Mouse (Mus musculus) adrenal gland, postnatal 25 days (tissue): ENCODE results near the gene Ost4. TPM values are rescaled to one million over a fixed set of nuclear protein-coding genes. Genes with fewer than 3 reads are reported as not detected.

Experiments used
- DNase-seq: peaks from one replicate; pipeline ENCODE4 v3.0.0; 2021; ENCODE audit warnings: mixed read lengths
- total RNA-seq: library from RNA; stranded (reverse); gene quantifications from 2 replicates; pipeline ENCODE4 v1.2.3, GENCODE M21; 2021

The Ost4 gene
- total RNA-seq, 1 experiment from 2014 or later, result 207 TPM

DNA sequence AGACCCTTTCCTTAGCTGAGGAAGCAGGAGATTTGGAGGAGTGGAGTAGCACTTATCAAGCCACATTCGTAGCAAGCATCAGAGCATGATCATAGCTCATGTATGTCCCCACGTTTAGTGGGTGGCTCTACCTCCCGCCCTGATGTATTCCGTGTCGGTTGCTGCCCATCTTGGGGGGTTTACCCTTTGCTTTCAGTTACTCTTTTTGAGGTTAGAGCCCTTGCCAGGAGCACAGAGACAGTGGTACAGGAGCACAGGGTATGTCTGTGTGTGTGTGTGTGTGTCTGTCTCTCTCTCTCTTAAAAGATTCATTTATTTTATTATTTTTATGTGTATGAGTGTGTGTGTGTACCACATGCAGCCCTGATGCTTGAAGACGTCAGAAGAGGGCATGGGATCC, 15.5 kb upstream of the Ost4 start:
- no peak for DNase-seq

DNA sequence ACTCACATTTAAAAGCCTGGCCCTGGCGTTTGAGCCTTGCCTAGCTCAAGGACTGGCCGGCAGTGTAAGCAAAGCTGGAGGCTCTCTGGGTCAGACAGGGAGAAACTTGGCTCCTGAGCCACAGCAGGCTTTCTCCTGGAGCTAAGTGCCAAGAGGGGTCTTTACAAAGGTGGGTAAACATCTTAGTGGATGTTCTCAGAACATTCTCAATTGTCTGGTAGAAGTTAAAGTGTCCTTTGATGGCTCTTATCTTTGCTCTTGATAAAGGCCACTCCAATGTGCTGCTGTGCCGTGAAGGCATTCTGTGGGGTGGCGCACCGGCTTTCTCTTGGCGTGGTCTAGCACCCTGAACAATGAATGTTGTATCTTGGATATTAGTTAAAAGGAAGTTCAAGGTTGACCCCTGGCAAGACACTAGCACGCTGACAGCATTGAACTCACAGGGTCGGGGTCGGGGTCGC, 15.0 kb upstream of the Ost4 start:
- no peak for DNase-seq

GRCm38 (mm10) chr5:30921256-30922033, 13.9 kb upstream of the Ost4 start, which contains the start of gene Khk:
Gene Khk, plus strand, starts transcription at chr5:30921431.
- peak; percentile 94 for DNase-seq

- DNase-seq, result no peak
Measured at GRCm38 (mm10) chr5:30920621-30921020, 13.0 kb upstream of the Ost4 start.

DNA sequence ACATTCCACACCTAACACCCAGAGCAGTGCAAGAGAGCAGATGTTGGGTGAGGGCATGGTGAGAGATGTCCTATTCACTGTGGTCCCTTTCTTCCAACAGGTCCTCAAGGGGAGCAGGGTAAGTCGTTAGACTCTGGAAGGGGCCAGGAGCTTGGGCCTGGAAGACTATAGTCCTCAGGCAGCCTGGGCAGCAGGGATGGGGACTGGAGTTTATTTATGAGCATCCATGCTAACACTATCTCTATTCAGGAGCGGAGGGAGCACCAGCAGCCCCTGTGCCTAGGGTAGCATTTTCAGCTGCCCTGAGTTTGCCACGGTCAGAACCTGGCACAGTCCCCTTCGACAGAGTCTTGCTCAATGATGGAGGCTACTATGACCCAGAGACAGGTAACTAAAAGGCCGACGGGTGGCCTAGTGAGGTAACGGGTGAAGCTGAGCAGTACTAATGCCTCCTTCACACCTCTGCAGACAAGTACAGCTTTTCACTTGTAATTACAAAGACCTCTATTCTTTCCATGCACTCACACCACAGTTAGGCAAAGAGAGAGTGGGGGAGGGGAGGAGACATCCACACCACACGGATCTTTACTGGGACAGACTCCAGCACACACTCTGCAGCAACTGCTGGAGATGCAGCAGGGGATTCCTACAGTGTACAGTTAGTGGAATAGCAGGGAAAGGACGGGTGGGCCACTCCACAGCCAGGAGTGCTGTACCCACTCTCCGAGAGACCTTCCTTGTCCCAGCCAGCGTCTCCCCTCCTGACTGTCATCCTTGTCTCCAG, 12.4 kb upstream of the Ost4 start:
- DNase-seq, result no peak

DNA sequence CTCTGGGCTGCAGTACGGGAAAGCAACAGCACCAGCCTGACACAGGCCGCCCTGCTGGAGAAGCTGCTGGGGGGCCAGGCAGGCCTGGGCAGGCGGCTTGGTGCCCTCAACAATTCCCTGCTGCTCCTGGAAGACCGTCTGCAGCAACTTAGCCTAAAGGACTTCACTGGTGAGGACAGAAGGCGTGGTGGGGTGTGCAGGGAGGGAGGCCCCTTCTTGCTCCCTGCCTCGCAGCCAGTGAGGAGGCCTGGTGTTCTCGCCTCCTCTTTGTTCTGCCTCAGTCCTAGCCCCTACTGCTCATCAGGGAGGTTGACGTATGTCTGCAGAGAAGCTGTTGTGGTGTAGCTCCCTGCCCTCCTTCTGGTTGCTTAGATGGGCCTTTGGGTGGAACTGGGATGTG, 11.1 kb upstream of the Ost4 start:
- no peak for DNase-seq

- DNase-seq, result no peak
Measured at GRCm38 (mm10) chr5:30917891-30918670, 10.5 kb upstream of the Ost4 start.

DNA sequence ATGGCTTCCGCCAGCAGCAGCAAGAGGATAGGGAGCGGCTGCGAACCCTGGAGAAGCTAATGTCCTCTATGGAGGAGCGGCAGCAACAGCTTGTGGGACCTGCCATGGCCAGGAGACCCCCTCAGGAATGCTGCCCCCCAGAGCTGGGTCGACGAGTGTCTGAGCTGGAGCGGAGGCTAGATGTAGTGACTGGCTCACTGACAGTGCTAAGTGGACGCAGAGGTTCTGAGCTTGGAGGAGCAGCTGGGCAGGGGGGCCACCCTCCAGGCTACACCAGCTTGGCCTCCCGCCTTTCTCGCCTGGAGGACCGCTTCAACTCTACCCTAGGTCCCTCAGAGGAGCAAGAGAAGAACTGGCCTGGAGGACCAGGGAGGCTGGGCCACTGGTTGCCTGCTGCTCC, 9.8 kb upstream of the Ost4 start:
- DNase-seq, result no peak

- no peak for DNase-seq
Measured at GRCm38 (mm10) chr5:30916841-30917240, 9.3 kb upstream of the Ost4 start.

DNA sequence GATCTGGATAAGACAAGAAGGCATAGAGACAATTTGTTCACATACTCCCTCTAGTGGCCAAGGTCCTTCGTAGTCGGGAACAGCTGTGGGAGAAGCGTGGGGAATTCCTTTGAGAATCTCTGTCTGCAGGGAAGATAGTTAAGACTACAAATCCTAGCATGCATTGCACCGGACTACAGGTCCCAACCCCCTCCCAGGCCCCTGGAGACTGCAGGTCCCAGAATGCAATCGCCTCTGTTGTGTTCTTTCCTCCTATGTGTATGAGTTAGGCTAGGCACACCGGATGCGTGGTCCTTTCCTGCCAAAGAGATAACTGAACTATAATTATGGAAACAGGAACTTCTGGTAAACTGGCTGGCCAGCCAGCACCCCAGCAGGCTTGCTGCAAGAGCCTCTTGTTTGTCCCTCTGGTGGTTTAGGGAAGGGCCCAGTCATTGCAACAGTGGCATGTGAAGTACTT, 8.4 kb upstream of the Ost4 start:
- peak; percentile 80 for DNase-seq

GRCm38 (mm10) chr5:30915456-30915855, 7.9 kb upstream of the Ost4 start:
- no peak for DNase-seq

DNA sequence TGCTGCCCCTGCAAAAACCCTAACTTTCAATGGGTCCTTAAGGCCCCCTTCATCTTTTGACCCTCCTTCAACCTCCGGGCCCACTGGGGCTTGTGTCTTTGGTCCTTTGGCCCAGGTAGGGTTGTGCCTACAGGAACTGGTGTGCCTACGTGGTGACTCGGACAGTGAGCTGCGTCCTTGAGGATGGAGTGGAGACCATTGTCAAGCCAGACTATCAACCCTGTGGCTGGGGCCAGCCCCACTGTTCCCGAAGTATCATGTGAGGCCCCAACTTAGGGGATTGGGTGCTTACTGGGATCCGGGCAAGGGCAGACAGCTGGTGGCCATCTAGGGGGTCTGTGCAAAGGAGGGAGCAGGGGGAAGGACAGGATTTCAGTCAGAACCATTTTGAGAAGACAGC, 7.3 kb upstream of the Ost4 start:
- no peak for DNase-seq

DNA sequence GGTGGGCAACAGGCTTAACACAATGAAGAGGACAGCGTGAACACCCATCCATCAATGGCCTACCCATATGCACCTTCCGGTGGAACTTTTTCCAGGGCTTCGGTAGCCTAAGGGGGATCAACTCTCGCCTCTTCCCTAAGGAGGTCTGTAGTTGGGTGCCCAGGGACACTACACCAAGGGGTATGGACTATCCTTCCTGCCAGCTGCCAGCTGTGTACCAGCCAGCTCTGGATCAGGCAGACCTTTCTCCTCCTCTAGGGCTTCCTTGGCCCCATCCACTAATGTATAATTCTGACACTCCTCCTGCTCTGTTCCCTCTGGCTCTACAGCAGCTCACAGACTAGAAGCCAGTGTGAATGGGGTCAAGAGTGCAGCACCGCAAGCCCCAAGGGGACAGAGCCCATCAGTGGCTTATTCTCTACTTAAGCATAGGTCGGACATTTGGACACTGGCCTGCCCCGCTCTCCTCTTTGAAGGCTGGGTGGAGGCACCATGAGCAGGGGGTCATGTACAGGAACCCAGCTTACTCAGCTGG, 6.6 kb upstream of the Ost4 start:
- no peak for DNase-seq

- DNase-seq, result no peak
Measured at GRCm38 (mm10) chr5:30913060-30913841, 5.7 kb upstream of the Ost4 start, which contains the start of gene Emilin1. Gene Emilin1, plus strand, starts transcription at chr5:30913402.

GRCm38 (mm10) chr5:30912156-30912555, 4.6 kb upstream of the Ost4 start:
- no peak for DNase-seq

DNA sequence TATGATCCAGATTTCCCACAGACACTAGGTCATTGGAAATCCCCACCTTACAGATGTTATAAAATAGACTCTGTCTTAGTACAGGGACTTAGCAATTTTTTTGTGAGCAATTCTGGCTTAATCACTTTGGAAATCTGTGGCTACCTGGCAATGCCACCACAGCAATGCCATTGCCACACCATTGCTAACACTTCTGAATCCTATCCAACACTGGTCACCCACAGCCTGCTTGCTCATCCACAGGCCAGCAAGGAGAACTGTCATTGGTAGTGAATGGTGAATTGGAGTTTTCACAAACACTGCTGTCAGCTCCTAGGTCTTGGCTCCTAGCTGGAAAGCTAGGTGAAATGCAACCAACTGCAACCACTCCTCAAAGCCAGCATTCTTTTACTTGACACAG, 2.9 kb upstream of the Ost4 start:
- DNase-seq, result no peak

DNA sequence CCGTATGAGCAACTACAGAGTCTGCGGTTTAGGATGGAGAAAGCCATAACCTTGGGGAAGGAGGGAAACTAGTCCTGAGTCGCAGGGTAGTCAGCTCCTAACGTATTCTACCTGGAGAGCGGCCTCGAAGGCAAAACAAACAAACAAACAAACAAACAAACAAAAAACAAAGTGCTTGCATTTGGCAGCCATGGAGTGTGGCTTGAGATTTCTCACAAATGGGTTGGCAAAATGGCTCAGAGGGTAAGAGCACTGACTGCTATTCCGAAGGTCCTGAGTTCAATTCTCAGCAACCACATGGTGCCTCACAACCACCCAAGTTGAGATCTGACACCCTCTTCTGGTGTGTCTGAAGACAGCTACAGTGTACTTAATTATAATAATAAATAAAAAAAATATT, 2.3 kb upstream of the Ost4 start:
- DNase-seq, result no peak

GRCm38 (mm10) chr5:30909300-30909659, 1.7 kb upstream of the Ost4 start:
- no peak for DNase-seq

- no peak for DNase-seq
Measured at GRCm38 (mm10) chr5:30908426-30909299, 1.1 kb upstream of the Ost4 start.

- DNase-seq, result no peak
Measured at GRCm38 (mm10) chr5:30901860-30902259, 5.7 kb downstream of the Ost4 start.

DNA sequence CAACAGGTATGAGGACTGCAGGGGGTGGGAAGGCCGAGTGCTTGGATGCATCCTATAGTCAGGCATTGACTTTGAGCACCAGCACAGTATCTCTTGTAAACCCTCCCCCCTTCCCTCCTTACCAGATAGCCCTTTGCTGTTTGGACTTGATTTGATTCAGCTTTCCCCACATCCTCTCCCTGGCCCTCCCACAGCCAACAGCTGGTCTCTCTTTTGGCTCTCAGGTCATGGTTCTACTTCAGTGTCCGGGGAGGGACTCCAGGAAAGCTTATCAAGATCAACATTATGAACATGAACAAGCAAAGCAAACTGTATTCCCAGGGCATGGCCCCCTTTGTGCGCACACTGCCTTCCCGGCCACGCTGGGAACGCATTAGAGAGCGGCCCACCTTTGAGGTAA, 17.2 kb downstream of the Ost4 start:
- no peak for DNase-seq
